18 mouse cellular contexts compared by ENCODE assay signal in genomic region chr14:34564646-34565045, GRCm38 (mm10). TPM values are rescaled to one million over a fixed set of nuclear protein-coding genes. Genes with fewer than 3 reads are reported as not detected.
DNase-seq lines count a peak whose midpoint lies in the region; ATAC-seq and TF ChIP-seq lines count a peak whose summit lies in the region.
"Had no signal": no experiment of that assay in that cellular context is flagged by ENCODE, and none has a peak within 500 bp of the region (broad histone marks: within the 10 kb centered on the region; RNA-seq: fewer than 3 reads in every experiment).

No protein-coding gene starts in this region.

- WGBS in lung, embryonic 15.5 days = 53% methylated on average over 5 of the region's 5 CpGs
- 50% methylated on average over 5 of the region's 5 CpGs for WGBS in lung, adult 2 months
- WGBS in heart, embryonic 14.5 days = 50% methylated on average over 4 of the region's 5 CpGs
- WGBS in intestine, postnatal 0 days = 60% methylated on average over 5 of the region's 5 CpGs
- WGBS in stomach, postnatal 0 days = 65% methylated on average over 5 of the region's 5 CpGs
- 63% methylated on average over 5 of the region's 5 CpGs for WGBS in hindbrain, embryonic 14.5 days

- no peak overlapping the region for H3K4me2 ChIP-seq in lung, embryonic 15.5 days
- no peak overlapping the region for H3K4me2 ChIP-seq in heart, embryonic 14.5 days (ENCODE audit: low read length)
- H3K4me2 ChIP-seq in intestine, postnatal 0 days (replicated peaks; ENCODE audit: low read depth) = no peak overlapping the region
- H3K4me2 ChIP-seq in stomach, postnatal 0 days (replicated peaks; ENCODE audit: low read depth) = no peak overlapping the region
- no peak overlapping the region for H3K4me2 ChIP-seq in hindbrain, embryonic 14.5 days (replicated peaks)

- no peak for DNase-seq in lung, adult 2 months
- no peak for DNase-seq in stomach, postnatal 0 days (ENCODE audit: low spot score)
- no peak for DNase-seq in hindbrain, embryonic 14.5 days (ENCODE audit: low spot score)
- DNase-seq in layer of hippocampus, postnatal 36 days = no peak
- DNase-seq: adrenal gland, adult 8-10 months; cerebellum, postnatal 36 days; kidney, postnatal 36 days; right cerebral cortex, postnatal 4 days; thymus, postnatal 25 days had no signal

- no peaks in the 10 kb centered on the region for H3K9me3 ChIP-seq in lung, embryonic 15.5 days
- no peaks in the 10 kb centered on the region for H3K9me3 ChIP-seq in heart, embryonic 14.5 days (ENCODE audit: control insufficient read depth, low read length)
- no peaks in the 10 kb centered on the region for H3K9me3 ChIP-seq in intestine, postnatal 0 days (ENCODE audit: control insufficient read depth)
- H3K9me3 ChIP-seq in stomach, postnatal 0 days (ENCODE audit: control insufficient read depth, low read length) = no peaks in the 10 kb centered on the region
- H3K9me3 ChIP-seq in hindbrain, embryonic 14.5 days (ENCODE audit: control insufficient read depth, low read length) = no peaks in the 10 kb centered on the region
- H3K9me3 ChIP-seq: megakaryocyte, embryonic 14.5 days had no signal

- no peak for ATAC-seq in lung, embryonic 15.5 days (ENCODE audit: borderline replicate concordance, extremely low read depth, low FRiP score, low TSS enrichment)
- ATAC-seq in heart, embryonic 14.5 days (ENCODE audit: insufficient number of reproducible peaks, insufficient read depth, low FRiP score, low read depth) = no peak
- no peak for ATAC-seq in intestine, postnatal 0 days
- no peak for ATAC-seq in stomach, postnatal 0 days (ENCODE audit: low FRiP score, low TSS enrichment)
- ATAC-seq in hindbrain, embryonic 14.5 days (ENCODE audit: low FRiP score) = no peak
- ATAC-seq: CD4-positive, CD25-positive, alpha-beta regulatory T cell, adult 4 months; hindbrain, embryonic 16.5 days had no signal

- H3K27me3 ChIP-seq in lung, embryonic 15.5 days = no peaks in the 10 kb centered on the region
- H3K27me3 ChIP-seq in heart, embryonic 14.5 days (ENCODE audit: control insufficient read depth, insufficient read depth, low read length) = no peaks in the 10 kb centered on the region
- no peaks in the 10 kb centered on the region for H3K27me3 ChIP-seq in intestine, postnatal 0 days (replicated peaks; ENCODE audit: control insufficient read depth, insufficient read depth, low read length)
- no peaks in the 10 kb centered on the region for H3K27me3 ChIP-seq in stomach, postnatal 0 days (ENCODE audit: control insufficient read depth, insufficient read depth, low read length)
- no peaks in the 10 kb centered on the region for H3K27me3 ChIP-seq in hindbrain, embryonic 14.5 days (ENCODE audit: control insufficient read depth, insufficient read depth, low read length)

- H3K9ac ChIP-seq in lung, embryonic 15.5 days = no peak overlapping the region
- 0 out of 2 replicates have a peak overlapping the region, but pooled peaks have one; percentile 8 for H3K9ac ChIP-seq in heart, embryonic 14.5 days (ENCODE audit: low read length)
- no peak overlapping the region for H3K9ac ChIP-seq in intestine, postnatal 0 days (ENCODE audit: low read depth, low read length)
- H3K9ac ChIP-seq in stomach, postnatal 0 days (ENCODE audit: low read length) = no peak overlapping the region
- H3K9ac ChIP-seq in hindbrain, embryonic 14.5 days = no peak overlapping the region

- no peak for TF ChIP-seq EP300 in stomach, postnatal 0 days (optimal IDR thresholded peaks at IDR 0.05)

- H3K4me1 ChIP-seq in lung, embryonic 15.5 days = peaks cover 22% of the 10 kb centered on the region; the same call in 1 of the 2 replicates
- H3K4me1 ChIP-seq in lung, adult 2 months (ENCODE audit: control insufficient read depth, insufficient read depth, low read length) = no peaks in the 10 kb centered on the region
- peaks cover 51 to 73% of the 10 kb centered on the region in 2 experiments for H3K4me1 ChIP-seq in heart, embryonic 14.5 days (ENCODE audit: control insufficient read depth in 2 of 2, insufficient read depth in 2 of 2, low read length in 2 of 2)
- H3K4me1 ChIP-seq in intestine, postnatal 0 days (replicated peaks; ENCODE audit: control insufficient read depth, insufficient read depth, low read length) = no peaks in the 10 kb centered on the region
- 0 out of 2 replicates have a peak, but pooled peaks cover 3% of the 10 kb centered on the region for H3K4me1 ChIP-seq in stomach, postnatal 0 days (replicated peaks; ENCODE audit: control insufficient read depth, insufficient read depth)
- H3K4me1 ChIP-seq in hindbrain, embryonic 14.5 days (replicated peaks; ENCODE audit: control insufficient read depth, insufficient read depth, low read length) = no peaks in the 10 kb centered on the region

- no peaks in the 10 kb centered on the region for H3K36me3 ChIP-seq in lung, embryonic 15.5 days
- peaks cover 45% of the 10 kb centered on the region for H3K36me3 ChIP-seq in heart, embryonic 14.5 days (ENCODE audit: control insufficient read depth, insufficient read depth, low read length)
- no peaks in the 10 kb centered on the region; the same call in 1 of the 2 replicates for H3K36me3 ChIP-seq in intestine, postnatal 0 days (ENCODE audit: control insufficient read depth, insufficient read depth)
- H3K36me3 ChIP-seq in stomach, postnatal 0 days (ENCODE audit: control insufficient read depth, insufficient read depth, low read length) = no peaks in the 10 kb centered on the region
- no peaks in the 10 kb centered on the region for H3K36me3 ChIP-seq in hindbrain, embryonic 14.5 days (replicated peaks; ENCODE audit: control insufficient read depth, insufficient read depth)

- peak overlapping the region; percentile 51 for H3K27ac ChIP-seq in lung, embryonic 15.5 days
- peak overlapping the region in 1 of 2 experiments; percentile 53; a peak in 2 of 4 replicates for H3K27ac ChIP-seq in heart, embryonic 14.5 days (replicated peaks in 1 of 2; ENCODE audit: control insufficient read depth in 1 of 2, insufficient read depth in 1 of 2, low read depth in 2 of 2, low read length in 2 of 2)
- peak overlapping the region; percentile 50; the same call in 1 of the 2 replicates for H3K27ac ChIP-seq in intestine, postnatal 0 days (ENCODE audit: low read depth, low read length)
- peak overlapping the region; percentile 73 for H3K27ac ChIP-seq in stomach, postnatal 0 days (replicated peaks)
- H3K27ac ChIP-seq in hindbrain, embryonic 14.5 days = no peak overlapping the region
- H3K27ac ChIP-seq: left cerebral cortex, adult 2 months had no signal

- no peak for TF ChIP-seq CTCF in lung, adult 2 months (IDR thresholded peaks at IDR 0.05; ENCODE audit: insufficient read depth, low read length)
- TF ChIP-seq CTCF in intestine, postnatal 0 days (IDR thresholded peaks at IDR 0.05; ENCODE audit: low read depth) = no peak
- TF ChIP-seq CTCF in stomach, postnatal 0 days (IDR thresholded peaks at IDR 0.05; ENCODE audit: low read depth) = no peak

- no peak overlapping the region for H3K4me3 ChIP-seq in lung, embryonic 15.5 days
- no peak overlapping the region for H3K4me3 ChIP-seq in lung, adult 2 months (replicated peaks; ENCODE audit: extremely low read depth, low read depth, low read length)
- no peak overlapping the region for H3K4me3 ChIP-seq in heart, embryonic 14.5 days (ENCODE audit: control insufficient read depth in 1 of 2, insufficient read depth in 1 of 2, low read depth in 1 of 2, low read length in 2 of 2)
- no peak overlapping the region for H3K4me3 ChIP-seq in intestine, postnatal 0 days (ENCODE audit: low read depth, low read length)
- H3K4me3 ChIP-seq in stomach, postnatal 0 days (ENCODE audit: low read depth, low read length) = no peak overlapping the region
- no peak overlapping the region for H3K4me3 ChIP-seq in hindbrain, embryonic 14.5 days (replicated peaks; ENCODE audit: low read length)
- H3K4me3 ChIP-seq: left cerebral cortex, adult 2 months; megakaryocyte, embryonic 14.5 days had no signal

- no peak for TF ChIP-seq POLR2A in lung, adult 2 months (IDR thresholded peaks at IDR 0.05; ENCODE audit: borderline replicate concordance, extremely low read depth, low read depth, low read length)

RNA-seq across cellular contexts. Expression of gene Ldb3, which starts 23.8 kb away (rescaled TPM):
- polyA plus RNA-seq in lung, embryonic 15.5 days (2015; fragmentation: Nextera tagmentation; extraction: Ambion mirVana) = 8.3 and 9.5 TPM in 2 replicates
- polyA plus RNA-seq in lung, adult 2 months (2012; rRNA removed) = 26.6 and 81.2 TPM in 2 replicates
- 301 and 314 TPM in 2 replicates for polyA plus RNA-seq in heart, embryonic 14.5 days (2014; fragmentation: Nextera tagmentation; extraction: Ambion mirVana)
- polyA plus RNA-seq in intestine, postnatal 0 days (2015; fragmentation: Nextera tagmentation; extraction: Ambion mirVana) = 15.2 and 16.2 TPM in 2 replicates
- polyA plus RNA-seq in stomach, postnatal 0 days (2015; fragmentation: Nextera tagmentation; extraction: Ambion mirVana) = 1.6 and 1.7 TPM in 2 replicates
- 0.68 and 0.76 TPM in 2 replicates for polyA plus RNA-seq in hindbrain, embryonic 14.5 days (2014; fragmentation: Nextera tagmentation; extraction: Ambion mirVana)
- 1 to 10 TPM; 3.4 to 4.0 TPM for total RNA-seq in layer of hippocampus, postnatal 36 days (2021)
- polyA plus RNA-seq: CD4-positive, CD25-positive, alpha-beta regulatory T cell, adult 4 months had no signal

RNA-seq across cellular contexts. Expression of gene Opn4, which starts 35.3 kb away (rescaled TPM):
- polyA plus RNA-seq in lung, embryonic 15.5 days (2015; fragmentation: Nextera tagmentation; extraction: Ambion mirVana) = 0.15 and 0.29 TPM in 2 replicates
- 0.22 TPM in 1 of 2 replicates, not detected in the other for polyA plus RNA-seq in lung, adult 2 months (2012; rRNA removed)
- polyA plus RNA-seq in heart, embryonic 14.5 days (2014; fragmentation: Nextera tagmentation; extraction: Ambion mirVana) = 5.0 and 5.2 TPM in 2 replicates
- polyA plus RNA-seq in intestine, postnatal 0 days (2015; fragmentation: Nextera tagmentation; extraction: Ambion mirVana) = 0.26 and 0.69 TPM in 2 replicates
- polyA plus RNA-seq in stomach, postnatal 0 days (2015; fragmentation: Nextera tagmentation; extraction: Ambion mirVana) = not detected in 2 replicates
- polyA plus RNA-seq in hindbrain, embryonic 14.5 days (2014; fragmentation: Nextera tagmentation; extraction: Ambion mirVana) = not detected in 2 replicates
- total RNA-seq in layer of hippocampus, postnatal 36 days (2021) = not detected
- total RNA-seq: left cerebral cortex, adult 2 months; liver, adult 2 months had no signal
- polyA plus RNA-seq: CD4-positive, CD25-positive, alpha-beta regulatory T cell, adult 4 months; hindbrain, embryonic 16.5 days; liver, adult 2 months had no signal

RNA-seq across cellular contexts. Expression of gene 9230112D13Rik, which starts 42.0 kb away (rescaled TPM):
- polyA plus RNA-seq in lung, embryonic 15.5 days (2015; fragmentation: Nextera tagmentation; extraction: Ambion mirVana) = not detected in 2 replicates
- polyA plus RNA-seq in lung, adult 2 months (2012; rRNA removed) = not detected in 2 replicates
- polyA plus RNA-seq in heart, embryonic 14.5 days (2014; fragmentation: Nextera tagmentation; extraction: Ambion mirVana) = not detected in 2 replicates
- not detected in 2 replicates for polyA plus RNA-seq in intestine, postnatal 0 days (2015; fragmentation: Nextera tagmentation; extraction: Ambion mirVana)
- polyA plus RNA-seq in stomach, postnatal 0 days (2015; fragmentation: Nextera tagmentation; extraction: Ambion mirVana) = not detected in 2 replicates
- not detected in 2 replicates for polyA plus RNA-seq in hindbrain, embryonic 14.5 days (2014; fragmentation: Nextera tagmentation; extraction: Ambion mirVana)
- not detected for total RNA-seq in layer of hippocampus, postnatal 36 days (2021)
- total RNA-seq: adrenal gland, adult 8-10 months; left cerebral cortex, adult 2 months; liver, adult 2 months had no signal
- polyA plus RNA-seq: CD4-positive, CD25-positive, alpha-beta regulatory T cell, adult 4 months; frontal cortex, adult 2 months; hindbrain, embryonic 16.5 days; liver, adult 2 months had no signal
